ENCODE assay signal across 20 mouse cellular contexts in genomic region chrX:159856866-159857265, GRCm38 (mm10).
DNase-seq lines count a peak whose midpoint lies in the region; ATAC-seq lines count a peak whose summit lies in the region.
"Had no signal": no experiment of that assay in that cellular context is flagged by ENCODE, and none has a peak within 500 bp of the region (broad histone marks: within the 10 kb centered on the region; RNA-seq: fewer than 3 reads in every experiment).

No protein-coding gene starts in this region.

- no peak overlapping the region for H3K4me2 ChIP-seq in hindbrain, embryonic 12.5 days (replicated peaks)
- H3K4me2 ChIP-seq: embryonic facial prominence, embryonic 12.5 days; forebrain, embryonic 13.5 days; forebrain, embryonic 15.5 days had no signal

- H3K27ac ChIP-seq in hindbrain, embryonic 12.5 days = no peak overlapping the region
- H3K27ac ChIP-seq: embryonic facial prominence, embryonic 10.5 days; embryonic facial prominence, embryonic 12.5 days; forebrain, embryonic 13.5 days; forebrain, embryonic 15.5 days had no signal

- ATAC-seq in frontal cortex, adult (ENCODE audit: low TSS enrichment) = peak; percentile 90
- ATAC-seq in hindbrain, embryonic 12.5 days (ENCODE audit: low FRiP score) = no peak
- ATAC-seq: forebrain, embryonic 13.5 days; forebrain, embryonic 15.5 days; forebrain, postnatal 0 days had no signal

- no peak for DNase-seq in frontal cortex, postnatal 25 days (ENCODE audit: low spot score in 2 of 2)
- DNase-seq in right cerebral cortex, adult 18-20 months = peak; percentile 47
- no peak for DNase-seq in right cerebral cortex, postnatal 4 days
- peak; percentile 70 for DNase-seq in brain, adult 2 months (ENCODE audit: low read depth, low spot score)
- DNase-seq in telencephalon, adult 2 months (ENCODE audit: low read depth, low spot score) = peak; percentile 50
- DNase-seq: adrenal gland, adult 2 months; adrenal gland, postnatal 10 days; adrenal gland, postnatal 25 days; cerebellum, adult 11-12 months; cerebellum, adult 2 months; cerebellum, adult 9-10 months; cerebellum, postnatal 10 days; cerebellum, postnatal 25 days; forebrain, postnatal 0 days had no signal

- H3K27me3 ChIP-seq in hindbrain, embryonic 12.5 days = peaks cover 17% of the 10 kb centered on the region
- H3K27me3 ChIP-seq: embryonic facial prominence, embryonic 12.5 days; forebrain, embryonic 15.5 days had no signal

- H3K4me3 ChIP-seq in hindbrain, embryonic 12.5 days = no peak overlapping the region
- H3K4me3 ChIP-seq: embryonic facial prominence, embryonic 10.5 days; embryonic facial prominence, embryonic 12.5 days; forebrain, embryonic 13.5 days; forebrain, embryonic 15.5 days had no signal

- H3K9ac ChIP-seq in hindbrain, embryonic 12.5 days = no peak overlapping the region
- H3K9ac ChIP-seq: embryonic facial prominence, embryonic 12.5 days; forebrain, embryonic 13.5 days; forebrain, embryonic 15.5 days; forebrain, postnatal 0 days had no signal

- WGBS in hindbrain, embryonic 12.5 days = 92% methylated on average over 1 of the region's 1 CpGs

- H3K36me3 ChIP-seq in hindbrain, embryonic 12.5 days = no peaks in the 10 kb centered on the region
- H3K36me3 ChIP-seq: embryonic facial prominence, embryonic 10.5 days; embryonic facial prominence, embryonic 12.5 days; forebrain, embryonic 15.5 days had no signal

- H3K9me3 ChIP-seq in hindbrain, embryonic 12.5 days (replicated peaks) = no peaks in the 10 kb centered on the region
- H3K9me3 ChIP-seq: embryonic facial prominence, embryonic 10.5 days; embryonic facial prominence, embryonic 12.5 days; forebrain, embryonic 13.5 days; forebrain, embryonic 15.5 days had no signal

- H3K4me1 ChIP-seq in hindbrain, embryonic 12.5 days = no peaks in the 10 kb centered on the region
- H3K4me1 ChIP-seq: embryonic facial prominence, embryonic 10.5 days; embryonic facial prominence, embryonic 12.5 days; forebrain, embryonic 13.5 days; forebrain, embryonic 15.5 days had no signal

Comparison
In these comparisons a context has a peak if more than half of its experiments do, and no peak if none do; other contexts are left out.
1. DNase-seq: peak in right cerebral cortex, adult 18-20 months (single experiment), brain, adult 2 months (single experiment) and telencephalon, adult 2 months (single experiment); none in frontal cortex, postnatal 25 days (0 of 2) and right cerebral cortex, postnatal 4 days (single experiment).